Mouse (Mus musculus) adrenal gland (tissue): ENCODE measurements around the gene Dusp13.

Experiments
- intact Hi-C: fragments of 180-260 bp; cut with DNase I; formaldehyde crosslinking; loops from one replicate; pipeline ENCODE4 v1.15.1; 2025
- long read RNA-seq, 2 experiments: library from polyadenylated mRNA; unstranded; transcript quantifications; one replicate each; pipeline ENCODE4 v2.0.0; 2020; ENCODE audit warnings: borderline replicate concordance in 1 of 2; ENCODE audit not compliant: insufficient replicate concordance in 1 of 2

Dusp13 gene
- long read RNA-seq, experiment 1: 0 reads
- long read RNA-seq, experiment 2: 0 reads

- intact Hi-C loops: loop anchor here (5.0 to 10.0 kb wide), 2 partner anchors 54 to 96 kb away; partner anchors contain the start of gene Comtd1
Measured at GRCm38 (mm10) chr14:21750881-21751542, at the start of gene Dusp13. Gene Dusp13, minus strand, starts transcription at chr14:21751181.

DNA sequence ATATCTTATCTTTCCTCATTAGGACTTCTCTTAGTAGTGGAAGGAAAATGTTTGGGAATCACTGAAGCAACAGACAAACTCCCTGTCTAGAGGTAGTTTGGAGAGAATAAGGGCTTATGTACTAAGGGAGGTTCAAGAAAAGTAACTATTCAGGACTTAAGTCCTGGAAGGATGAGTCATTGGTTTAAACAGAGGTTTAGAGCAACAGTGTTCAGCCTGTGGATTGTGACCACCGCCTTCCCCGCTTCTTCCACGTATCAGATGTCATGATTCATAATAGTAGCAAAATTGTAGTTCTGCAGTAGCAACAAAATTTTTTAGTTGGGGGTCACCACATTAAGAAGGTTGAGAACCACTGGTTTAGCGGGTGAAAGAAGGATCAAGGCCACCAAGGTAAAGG lies 49.7 kb upstream of the Dusp13 start:
- intact Hi-C loops: loop anchor here (10.0 kb wide), 1 partner anchor 46 kb away; the partner anchor contains the start of genes Dusp13 and Samd8

DNA sequence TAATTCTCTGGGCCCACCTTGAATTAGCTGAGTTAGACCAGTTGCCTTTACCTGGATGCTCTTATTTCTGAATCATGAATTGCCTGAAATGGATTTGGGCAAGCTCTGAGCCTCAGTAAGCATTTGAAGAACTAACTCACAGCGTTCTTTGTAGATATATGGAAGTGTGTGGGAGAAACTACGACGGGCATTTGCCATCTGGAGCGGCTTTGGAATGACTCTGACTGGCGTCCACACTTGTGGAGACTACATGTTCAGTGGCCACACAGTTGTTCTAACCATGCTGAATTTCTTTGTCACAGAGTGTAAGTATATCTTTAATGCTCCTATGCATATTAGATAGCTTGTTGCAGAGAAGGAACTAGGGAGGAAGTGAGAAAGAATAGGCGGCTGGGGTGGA lies 41.3 kb upstream of the Dusp13 start:
- intact Hi-C loops: no loop called here

DNA sequence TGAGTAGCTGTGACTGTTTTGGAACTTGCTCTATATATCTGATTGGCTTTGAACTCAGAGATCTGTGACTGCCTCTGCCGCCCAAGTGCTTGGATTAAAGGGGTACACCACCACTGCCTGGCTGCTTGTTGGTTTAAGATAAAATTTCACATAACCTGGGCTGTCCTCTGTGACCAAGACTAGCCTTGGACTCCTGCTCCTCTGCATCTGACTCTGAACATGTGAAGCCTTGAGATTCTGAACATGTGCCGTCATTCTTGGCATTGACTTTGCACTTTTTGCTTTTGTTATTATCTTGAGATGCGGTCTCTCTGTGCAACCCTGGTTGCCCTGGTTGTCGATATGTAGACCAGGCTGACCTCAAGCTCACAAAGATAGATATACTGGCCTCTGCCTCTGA lies 40.7 kb upstream of the Dusp13 start:
- intact Hi-C loops: no loop called here

DNA sequence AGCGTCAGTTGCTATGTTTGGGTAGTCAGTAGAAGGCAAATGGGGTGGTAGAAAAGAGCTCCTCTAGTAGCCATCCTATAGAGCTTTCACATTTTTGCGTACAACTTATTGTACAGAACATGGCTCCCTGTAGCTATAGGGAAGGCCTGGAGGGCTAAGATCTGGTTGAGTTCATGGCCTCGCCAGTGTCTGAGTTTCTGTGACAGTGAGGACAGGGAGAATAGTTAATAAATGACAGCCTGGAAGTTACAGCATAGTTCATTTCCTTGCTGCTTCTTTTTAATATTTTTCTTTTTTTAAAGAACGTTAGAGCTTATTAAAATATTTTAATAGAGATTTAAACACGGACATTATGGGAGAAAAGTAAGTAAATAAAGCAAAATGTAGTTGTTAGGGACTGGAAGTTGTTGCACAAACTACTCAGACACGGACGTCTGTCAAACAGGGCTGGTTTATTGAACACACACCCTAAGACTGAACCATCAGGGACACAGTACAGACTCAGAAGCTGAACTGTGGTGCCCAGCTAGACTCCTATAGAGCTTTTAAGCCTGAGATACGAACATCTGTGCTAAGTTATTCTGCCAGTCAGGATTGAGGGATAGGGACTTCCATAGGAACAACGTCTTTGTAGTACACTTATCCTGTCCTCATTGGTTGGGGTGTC lies 39.7 kb upstream of the Dusp13 start:
- intact Hi-C loops: no loop called here

DNA sequence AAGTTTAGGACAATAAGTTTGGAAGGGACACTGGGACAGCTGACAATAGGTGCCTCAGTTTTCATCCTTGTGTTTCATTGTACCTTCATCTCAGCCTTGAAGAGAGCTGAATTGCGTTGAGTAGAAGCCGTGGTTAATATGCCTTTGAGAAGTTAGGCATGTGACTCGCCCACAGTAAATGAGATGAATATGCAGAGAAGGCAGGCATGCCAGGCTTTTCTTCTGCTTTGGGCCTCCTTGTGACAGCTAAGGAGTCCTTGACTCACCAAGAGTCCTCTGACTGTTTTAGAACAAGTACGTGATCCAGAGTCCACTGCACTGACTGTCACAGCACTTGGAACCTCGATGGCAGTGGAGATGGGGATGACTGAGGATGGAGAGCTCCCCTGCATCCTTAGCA lies 37.1 kb upstream of the Dusp13 start:
- intact Hi-C loops: no loop called here

DNA sequence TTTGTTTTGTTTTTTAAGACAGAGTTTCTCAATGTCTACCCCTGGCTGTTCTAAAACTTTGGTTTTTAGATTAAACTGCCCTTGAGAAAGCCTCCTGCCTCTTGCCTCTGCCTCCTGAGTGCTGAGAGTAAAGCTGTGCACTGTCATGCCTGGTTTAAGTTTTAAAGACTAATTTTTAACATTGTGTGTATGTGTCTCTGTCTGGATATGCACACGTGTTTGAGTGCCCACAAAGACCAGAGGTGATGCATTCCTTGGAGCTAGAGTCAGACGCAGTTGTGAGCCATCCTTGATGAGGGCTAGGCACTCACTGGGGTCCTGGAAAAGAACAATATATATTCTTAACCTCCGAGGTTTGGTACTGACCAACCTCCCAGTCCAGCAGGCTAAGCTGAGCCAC lies 36.4 kb upstream of the Dusp13 start:
- intact Hi-C loops: no loop called here

DNA sequence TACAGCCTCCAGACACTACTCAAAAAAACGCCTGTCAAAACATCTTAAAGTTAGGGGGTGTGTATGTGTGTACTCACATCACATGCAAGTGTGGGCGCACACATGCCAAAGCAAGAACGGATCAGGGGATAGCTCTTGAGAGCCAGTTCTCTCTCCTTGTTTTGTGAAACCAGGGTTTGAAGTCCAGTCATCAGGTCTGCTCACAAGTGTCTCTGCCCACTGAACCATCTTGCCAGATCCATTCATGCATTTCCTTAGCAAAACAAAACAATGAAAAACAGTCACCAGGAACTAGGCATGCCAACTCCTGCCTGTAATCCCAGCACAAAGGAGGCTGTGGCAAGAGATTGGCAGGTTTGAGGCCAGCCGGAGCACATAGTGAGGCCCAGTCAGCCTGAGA lies 35.5 kb upstream of the Dusp13 start:
- intact Hi-C loops: no loop called here

GRCm38 (mm10) chr14:21776201-21776600 lies 25.2 kb upstream of the Dusp13 start:
- intact Hi-C loops: no loop called here

GRCm38 (mm10) chr14:21773946-21774345 lies 23.0 kb upstream of the Dusp13 start:
- intact Hi-C loops: no loop called here

- intact Hi-C loops: no loop called here
Measured at GRCm38 (mm10) chr14:21772506-21773281, 21.7 kb upstream of the Dusp13 start.

DNA sequence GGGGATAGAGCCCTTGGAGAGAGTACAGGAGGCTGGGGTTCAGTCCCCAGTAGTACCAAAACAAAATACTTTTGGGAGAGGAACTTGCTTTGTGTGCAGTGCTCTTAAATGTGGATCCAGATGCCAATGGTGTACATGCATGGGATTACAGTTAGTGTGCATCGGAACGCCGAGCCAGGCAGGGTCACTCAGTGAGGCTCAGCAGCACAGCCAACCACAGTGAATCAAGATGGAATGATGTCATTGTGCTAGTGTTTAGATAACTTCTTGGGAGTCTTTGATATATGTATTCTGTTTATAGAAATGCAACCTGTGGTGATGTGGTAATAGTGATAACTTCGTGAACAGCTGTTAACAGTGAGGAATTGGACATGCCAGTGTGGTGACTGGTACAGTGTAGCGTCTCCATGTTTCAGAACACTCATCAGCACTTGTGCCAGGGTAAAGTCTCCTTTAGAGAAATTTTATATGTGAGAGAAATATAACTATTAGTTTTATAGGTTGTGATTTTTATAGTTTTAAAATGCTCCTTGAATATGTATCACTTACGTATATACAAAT lies 15.5 kb upstream of the Dusp13 start:
- intact Hi-C loops: no loop called here

- intact Hi-C loops: no loop called here
Measured at GRCm38 (mm10) chr14:21765754-21766397, 14.9 kb upstream of the Dusp13 start.

GRCm38 (mm10) chr14:21764646-21765045 lies 13.7 kb upstream of the Dusp13 start:
- intact Hi-C loops: no loop called here

GRCm38 (mm10) chr14:21763736-21764135 lies 12.8 kb upstream of the Dusp13 start:
- intact Hi-C loops: no loop called here

DNA sequence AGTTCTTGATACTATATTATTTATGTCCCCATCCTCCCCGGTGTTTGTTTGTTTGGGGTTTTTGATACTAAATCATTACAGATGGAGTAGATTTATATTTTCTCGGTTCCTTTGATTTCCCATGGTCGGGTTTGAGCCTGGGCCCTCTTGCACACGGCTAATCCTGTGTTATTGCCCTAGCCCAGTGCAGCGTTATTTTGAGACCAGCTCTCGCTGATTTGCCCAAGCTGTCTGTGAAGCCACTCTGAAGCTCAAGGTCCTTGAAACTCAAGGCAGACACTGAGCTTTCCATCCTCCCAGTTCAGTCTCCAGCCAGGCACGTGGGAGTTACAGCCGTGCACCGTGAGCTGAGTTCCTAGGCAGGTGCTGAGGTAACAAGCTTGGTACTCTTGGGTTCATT lies 10.6 kb upstream of the Dusp13 start:
- intact Hi-C loops: no loop called here

GRCm38 (mm10) chr14:21753367-21753766 lies 2.4 kb upstream of the Dusp13 start:
- intact Hi-C loops: loop anchor here (5.0 to 10.0 kb wide), 2 partner anchors 51 to 94 kb away; partner anchors contain the start of gene Comtd1

DNA sequence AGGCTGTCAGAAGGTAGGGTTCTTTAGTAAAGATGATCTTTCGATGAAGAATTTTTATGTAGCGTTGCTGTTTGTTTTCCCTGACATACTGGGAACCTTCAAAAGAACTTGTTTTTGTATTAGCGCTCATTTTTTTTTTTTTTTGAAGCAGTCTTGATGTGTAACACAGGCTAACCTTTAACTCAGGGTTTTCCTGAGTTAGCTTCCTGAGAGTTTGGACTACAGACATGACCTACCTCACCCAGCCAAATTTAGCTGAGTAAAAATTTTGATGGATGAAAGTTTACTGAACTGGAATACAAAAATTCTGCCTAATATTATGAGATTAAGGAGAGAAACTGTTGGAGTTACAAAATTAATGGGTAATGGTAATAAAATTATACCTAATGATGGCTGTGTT lies 1.4 kb upstream of the Dusp13 start:
- intact Hi-C loops: loop anchor here (5.0 to 10.0 kb wide), 2 partner anchors 52 to 95 kb away; partner anchors contain the start of gene Comtd1

DNA sequence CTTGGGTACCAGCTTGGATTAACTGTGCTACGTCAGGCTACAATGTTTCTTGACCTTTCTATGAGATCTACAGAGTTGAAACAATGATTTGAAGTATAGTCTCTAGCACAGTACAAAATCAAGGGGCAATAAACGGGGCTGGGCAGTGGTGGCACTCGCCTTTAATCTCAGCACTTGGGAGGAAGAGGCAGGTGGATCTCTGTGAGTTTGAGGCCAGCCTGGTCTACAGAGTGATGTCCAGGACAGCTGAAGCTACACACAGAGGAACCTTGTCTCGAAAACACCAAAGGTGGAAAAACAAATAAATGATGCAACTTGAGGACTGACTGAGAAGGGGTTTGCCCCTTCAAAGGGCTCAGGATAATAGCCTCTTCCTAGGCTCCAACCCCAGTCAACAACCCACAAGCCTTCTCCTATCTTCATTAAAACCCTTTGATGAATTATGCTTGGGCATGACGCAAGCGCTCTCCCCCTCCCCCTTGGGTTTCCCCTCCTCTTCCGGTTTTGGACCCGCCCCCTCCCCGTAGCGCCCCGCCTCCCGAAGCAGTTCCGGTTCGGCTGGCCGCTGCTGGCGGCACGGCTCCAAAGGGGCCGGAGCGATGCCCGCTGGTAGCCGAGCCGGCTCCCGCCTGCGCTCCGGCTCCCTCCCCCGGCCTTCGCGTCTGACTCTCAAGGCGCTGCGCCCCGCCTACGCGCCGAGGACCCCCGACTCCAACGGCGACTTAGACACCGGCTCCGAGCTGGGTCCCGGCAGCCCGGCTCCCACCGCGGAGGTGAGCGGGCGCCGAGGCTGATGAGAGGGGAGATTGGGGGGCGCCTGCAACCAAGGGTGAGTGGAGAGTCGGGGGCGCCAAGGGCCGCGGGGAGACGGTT lies 737 bp downstream of the Dusp13 start, which contains the start of gene Samd8:
TSS of gene Samd8 (plus strand) at position 524 of the 873 bp plus-strand sequence.
- intact Hi-C loops: loop anchor here (5.0 to 10.0 kb wide), 2 partner anchors 55 to 97 kb away; partner anchors contain the start of gene Comtd1
